Mouse (Mus musculus): Measurements from ENCODE around the gene Nectin2.
"Not testable (repeated sequence)": the region's sequence is repeated elsewhere in the genome, so short reads cannot be mapped to it uniquely, and the experiment has no call there.

The Nectin2 gene

GRCm38 (mm10) chr7:19750217-19751069 is at the start of gene Nectin2:
Nectin2 (minus strand) TSS chr7:19750483.
- peak; percentile 88 for DNase-seq

- DNase-seq, result peak; percentile 77 to 78
These were observed 46.7 kb upstream of the Nectin2 start, which contains the start of gene Cblc for GRCm38 (mm10) chr7:19796697-19797588. Cblc (minus strand) TSS chr7:19796809.

- DNase-seq, result no peak
These were observed 46.0 kb upstream of the Nectin2 start for GRCm38 (mm10) chr7:19796254-19796653.

GRCm38 (mm10) chr7:19795236-19795635 is 45.0 kb upstream of the Nectin2 start:
- no peak for DNase-seq

GRCm38 (mm10) chr7:19792701-19793630 is 42.7 kb upstream of the Nectin2 start:
- no peak for DNase-seq

GRCm38 (mm10) chr7:19791504-19791903 is 41.2 kb upstream of the Nectin2 start:
- DNase-seq, result not testable (repeated sequence)

GRCm38 (mm10) chr7:19789904-19790347 is 39.6 kb upstream of the Nectin2 start:
- peak; percentile 96 to 98 for DNase-seq

- DNase-seq, result no peak
These were observed 35.7 kb upstream of the Nectin2 start for GRCm38 (mm10) chr7:19785874-19786458.

- DNase-seq, result no peak
These were observed 34.7 kb upstream of the Nectin2 start for GRCm38 (mm10) chr7:19784764-19785535.

GRCm38 (mm10) chr7:19783630-19784029 is 33.3 kb upstream of the Nectin2 start:
- no peak for DNase-seq

GRCm38 (mm10) chr7:19782645-19783044 is 32.4 kb upstream of the Nectin2 start:
- DNase-seq, result peak in 1 of 2 experiments; percentile 22

GRCm38 (mm10) chr7:19781741-19782140 is 31.5 kb upstream of the Nectin2 start:
- DNase-seq, result no peak

- DNase-seq, result no peak
These were observed 29.6 kb upstream of the Nectin2 start for GRCm38 (mm10) chr7:19779903-19780302.

GRCm38 (mm10) chr7:19778645-19779044 is 28.4 kb upstream of the Nectin2 start:
- DNase-seq, result no peak

- peak; percentile 30 to 43 for DNase-seq
These were observed 26.9 kb upstream of the Nectin2 start for GRCm38 (mm10) chr7:19777049-19777723.

- no peak for DNase-seq
These were observed 21.4 kb upstream of the Nectin2 start for GRCm38 (mm10) chr7:19771682-19772081.

- no peak for DNase-seq
These were observed 20.7 kb upstream of the Nectin2 start, which contains the start of gene Bcam for GRCm38 (mm10) chr7:19770984-19771391. Bcam (minus strand) TSS chr7:19771016.

GRCm38 (mm10) chr7:19770375-19770754 is 20.1 kb upstream of the Nectin2 start:
- DNase-seq, result peak; percentile 68 to 79

GRCm38 (mm10) chr7:19769434-19770374 is 19.4 kb upstream of the Nectin2 start:
- no peak for DNase-seq

Data from cerebellum, postnatal 10 days (tissue).